Mouse (Mus musculus) G1E (cell line): ENCODE data around the gene Astn2.

Source experiments
- CTCF ChIP-seq: IDR thresholded peaks from 2 replicates; pipeline ENCODE4 v1.5.1; 2012; ENCODE audit warnings: low read depth, low read length, inconsistent platforms, mixed read lengths
- GATA1 ChIP-seq: IDR thresholded peaks from 2 replicates; pipeline ENCODE4 v1.6.1; 2012; ENCODE audit warnings: borderline replicate concordance, low read length, inconsistent platforms, mixed read lengths
- POLR2AphosphoS5 ChIP-seq: IDR thresholded peaks from 2 replicates; pipeline ENCODE4 v1.6.1; 2012; ENCODE audit warnings: low read depth, low read length, inconsistent platforms; ENCODE audit not compliant: insufficient replicate concordance
- TAL1 ChIP-seq: conservative IDR thresholded peaks from 2 replicates; pipeline ENCODE4 v1.6.1; 2012; ENCODE audit warnings: low read depth, low read length, inconsistent platforms, mixed read lengths

DNA sequence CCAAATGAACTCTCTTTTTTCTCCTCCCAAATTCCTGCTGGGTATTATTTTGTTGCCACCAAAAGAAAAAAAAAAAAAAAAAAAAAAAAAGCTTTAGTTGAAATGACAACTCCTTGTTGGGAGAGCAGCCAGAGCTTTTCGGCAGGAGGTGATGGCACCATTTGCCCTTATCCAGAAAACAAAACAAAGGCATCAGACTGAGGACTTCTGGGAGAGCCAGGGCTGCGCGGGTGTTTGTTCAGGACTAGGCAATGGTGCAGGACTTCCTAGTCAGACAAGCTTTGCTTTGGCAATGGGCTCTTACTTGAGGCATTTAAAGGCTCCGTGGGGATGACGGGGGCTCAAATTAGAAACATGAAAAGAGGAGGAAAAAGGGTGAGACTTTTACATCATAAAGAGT, 817.5 kb downstream of the Astn2 start:
- TF ChIP-seq GATA1 (no peak), CTCF (no peak), POLR2AphosphoS5 (no peak), TAL1 (no peak)
